Mouse (Mus musculus) T-helper 1 cell (primary cell): ENCODE data around the gene Sf3b3.
"Not testable (repeated sequence)": the region's sequence is repeated elsewhere in the genome, so short reads cannot be mapped to it uniquely, and the experiment has no call there.

Experiments
- in situ Hi-C: fragments of 300-600 bp; cut with MboI, MseI; formaldehyde crosslinking; loops from one replicate; pipeline ENCODE4 v1.15.1; 2025; ENCODE audit warnings: high pct_unique_total_duplicates

Gene Sf3b3

DNA sequence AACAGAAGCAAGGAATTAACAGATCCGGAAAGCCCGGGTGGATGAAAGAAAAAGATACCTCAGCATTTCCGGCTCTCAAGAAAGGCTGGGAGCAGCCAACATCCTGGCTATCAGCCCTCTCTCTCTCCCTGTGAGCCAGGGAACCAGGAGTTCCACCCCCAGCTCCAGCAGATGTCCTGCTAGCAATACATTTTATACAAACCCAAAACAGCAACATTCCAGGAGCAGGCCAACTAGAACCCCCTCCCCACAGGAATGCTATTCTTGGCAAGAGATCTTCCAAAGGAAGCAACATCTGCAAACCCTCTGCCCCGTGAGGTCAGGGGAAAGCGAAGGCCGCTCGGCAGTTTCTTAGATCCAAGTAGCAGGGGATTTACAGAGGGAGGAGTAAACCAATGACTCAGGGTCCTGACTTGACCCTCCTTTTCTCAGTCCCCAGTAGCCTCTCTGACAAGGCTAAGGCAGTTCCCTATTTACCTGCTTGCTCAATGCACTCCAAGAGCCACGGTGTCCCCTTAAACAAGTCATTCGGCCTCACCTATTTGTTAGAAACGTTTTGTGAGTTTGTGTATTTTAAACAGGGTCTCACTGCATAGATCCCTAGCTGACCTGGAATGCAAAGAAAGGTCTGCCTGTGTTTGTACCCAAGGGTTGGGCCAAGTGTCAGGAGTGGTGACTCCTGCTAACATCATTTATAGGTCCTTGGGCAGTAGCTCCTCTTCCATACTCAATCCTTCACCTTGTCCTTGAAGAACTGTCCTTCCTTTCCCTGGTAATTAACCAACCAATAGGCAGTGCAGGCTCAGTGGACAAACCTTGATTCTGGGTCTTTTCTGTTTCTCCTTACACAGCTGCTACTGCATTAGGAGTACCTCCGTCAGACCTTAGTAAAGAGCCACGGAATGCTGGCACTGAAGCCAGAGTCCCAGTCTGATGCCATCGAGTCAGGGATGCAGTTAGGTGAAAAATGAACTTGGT, 37.8 kb downstream of the Sf3b3 start:
- in situ Hi-C loops: loop anchor here (10.0 kb wide), 1 partner anchor 54 kb away; no protein-coding TSS in a partner anchor

DNA sequence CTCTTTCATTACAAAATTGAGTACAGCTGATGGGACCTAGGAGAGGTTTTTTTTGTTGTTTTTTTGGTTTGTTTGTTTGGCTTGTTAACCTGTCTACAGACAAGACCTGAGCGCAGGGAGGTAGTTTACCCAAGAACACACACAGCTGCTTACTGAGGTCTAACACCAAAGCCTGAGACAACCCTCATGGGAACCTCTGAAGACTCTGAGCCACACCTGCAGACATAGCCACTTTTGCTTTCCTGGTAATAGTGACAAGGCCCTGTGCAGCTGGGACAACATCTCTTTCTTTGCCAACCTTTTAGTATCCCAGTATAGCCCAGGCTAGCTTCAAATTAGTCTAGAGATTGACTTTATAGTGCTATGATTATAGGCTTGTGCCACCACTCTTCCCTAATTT, 40.4 kb downstream of the Sf3b3 start:
- in situ Hi-C loops: loop anchor here (10.0 kb wide), 1 partner anchor 51 kb away; no protein-coding TSS in a partner anchor

DNA sequence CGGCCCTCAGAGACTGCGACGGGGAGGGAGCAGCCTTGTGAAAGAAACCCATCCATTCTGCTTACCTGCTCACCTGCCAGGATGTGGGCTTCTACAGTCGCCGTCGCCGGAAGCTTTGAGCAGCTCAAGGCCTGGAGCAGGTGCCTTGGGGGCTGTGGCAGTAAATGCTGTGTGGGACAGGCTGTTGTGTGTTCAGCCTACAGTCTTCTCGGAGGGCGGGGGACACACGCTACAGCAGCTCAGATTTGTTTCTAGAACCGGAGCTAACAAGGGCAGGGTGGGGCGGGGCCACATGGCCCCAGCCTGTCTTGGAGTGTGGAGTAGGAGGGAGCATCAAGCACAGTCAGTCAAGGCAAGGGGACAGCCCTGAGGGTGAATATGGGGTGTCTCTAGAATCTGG, 40.9 kb downstream of the Sf3b3 start, which contains the start of gene Il34:
Gene Il34, minus strand, starts transcription at position 256 of the 400 bp plus-strand sequence.
- in situ Hi-C loops: loop anchor here (10.0 kb wide), 1 partner anchor 51 kb away; no protein-coding TSS in a partner anchor

DNA sequence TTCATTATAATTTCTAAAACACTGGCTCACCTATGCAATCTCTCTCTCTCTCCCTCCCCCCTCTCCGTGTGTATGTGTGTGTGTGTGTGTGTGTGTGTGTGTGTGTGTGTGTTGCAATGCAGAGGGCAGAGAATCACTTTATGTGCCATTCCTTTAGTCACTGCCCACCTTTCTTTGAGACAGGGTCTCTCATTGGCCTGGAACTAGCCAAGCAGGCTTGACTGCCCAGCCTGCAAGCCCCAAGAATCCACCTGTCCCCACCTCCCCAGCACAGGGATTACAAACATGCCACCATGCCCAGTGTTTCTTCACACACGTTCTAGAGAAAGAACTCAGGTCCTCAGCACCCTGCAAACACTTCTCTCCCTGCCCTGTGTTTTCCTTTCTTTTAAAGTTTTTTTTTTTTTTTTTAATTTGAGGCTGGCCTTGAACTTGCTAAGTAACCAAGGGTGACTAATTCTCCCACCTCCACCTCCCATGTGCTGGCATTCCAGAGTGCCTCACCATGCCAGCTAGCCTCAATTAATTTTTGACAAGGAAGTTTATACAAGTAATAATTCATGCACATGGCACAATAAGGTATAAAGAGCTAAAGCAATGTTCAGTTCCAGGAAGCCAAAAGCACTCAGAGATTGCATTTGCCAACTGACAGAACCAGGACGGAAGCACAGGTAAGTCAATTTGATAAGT, 41.6 kb downstream of the Sf3b3 start:
- in situ Hi-C loops: loop anchor here (10.0 kb wide), 1 partner anchor 50 kb away; no protein-coding TSS in a partner anchor

DNA sequence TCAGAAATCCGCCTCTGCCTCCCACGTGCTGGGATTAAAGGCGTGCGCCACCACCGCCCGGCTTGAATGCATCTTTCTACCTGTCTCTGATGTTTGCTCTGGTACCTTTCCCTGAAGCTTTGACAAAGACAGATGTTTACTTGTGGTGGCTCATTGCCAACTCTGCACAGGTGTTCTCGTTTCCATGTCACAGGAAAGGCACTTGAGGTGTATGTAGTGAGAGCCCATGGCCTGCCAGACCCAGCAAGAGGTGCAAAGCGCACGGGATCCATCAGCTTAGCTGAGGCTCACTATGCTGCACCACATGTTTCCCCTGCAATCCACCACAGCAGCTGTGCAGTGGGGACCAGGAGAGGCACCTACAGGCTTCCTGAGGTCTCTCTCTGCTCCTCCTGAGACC, 42.7 kb downstream of the Sf3b3 start:
- in situ Hi-C loops: loop anchor here (10.0 kb wide), 1 partner anchor 49 kb away; no protein-coding TSS in a partner anchor

DNA sequence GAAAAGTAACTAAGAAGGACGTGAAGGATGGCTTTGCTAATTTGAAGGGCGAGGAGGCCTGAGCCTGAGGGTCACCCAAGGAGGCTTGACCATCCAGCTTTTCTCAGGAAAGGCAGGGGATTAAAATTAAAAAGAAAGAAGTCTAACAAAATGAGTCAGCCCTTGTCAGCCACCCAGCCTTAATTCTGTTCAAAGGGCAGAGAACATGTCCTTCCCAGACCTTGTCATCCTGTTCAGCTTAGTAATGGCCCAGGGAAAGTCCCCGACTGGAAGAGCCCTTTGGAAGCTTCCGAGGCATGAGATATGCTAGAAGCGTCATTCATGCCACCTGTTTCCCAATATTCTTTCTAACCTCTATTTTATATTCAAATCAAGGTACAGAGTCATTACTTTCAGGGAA, 43.6 kb downstream of the Sf3b3 start:
- in situ Hi-C loops: loop anchor here (10.0 kb wide), 1 partner anchor 48 kb away; no protein-coding TSS in a partner anchor

DNA sequence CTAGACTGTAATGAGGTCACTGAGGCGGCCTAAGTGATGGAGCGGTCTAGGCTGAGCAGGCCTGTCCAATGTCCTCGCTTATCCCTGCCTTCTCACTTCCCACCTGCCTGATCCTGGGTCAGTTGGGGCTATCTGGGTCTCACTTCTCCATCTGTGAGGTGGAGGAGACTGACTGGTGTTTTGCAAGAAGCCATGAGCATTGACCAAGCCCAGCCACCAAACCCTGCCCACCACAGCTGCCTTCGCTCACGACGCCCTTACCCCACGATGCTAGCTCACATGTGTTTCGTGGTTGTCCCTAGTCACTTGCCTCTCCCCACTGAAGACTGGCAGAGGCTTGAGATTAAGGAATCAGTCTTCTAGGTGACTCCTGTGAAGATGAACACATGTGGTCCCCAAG, 49.5 kb downstream of the Sf3b3 start:
- in situ Hi-C loops: no loop called here

DNA sequence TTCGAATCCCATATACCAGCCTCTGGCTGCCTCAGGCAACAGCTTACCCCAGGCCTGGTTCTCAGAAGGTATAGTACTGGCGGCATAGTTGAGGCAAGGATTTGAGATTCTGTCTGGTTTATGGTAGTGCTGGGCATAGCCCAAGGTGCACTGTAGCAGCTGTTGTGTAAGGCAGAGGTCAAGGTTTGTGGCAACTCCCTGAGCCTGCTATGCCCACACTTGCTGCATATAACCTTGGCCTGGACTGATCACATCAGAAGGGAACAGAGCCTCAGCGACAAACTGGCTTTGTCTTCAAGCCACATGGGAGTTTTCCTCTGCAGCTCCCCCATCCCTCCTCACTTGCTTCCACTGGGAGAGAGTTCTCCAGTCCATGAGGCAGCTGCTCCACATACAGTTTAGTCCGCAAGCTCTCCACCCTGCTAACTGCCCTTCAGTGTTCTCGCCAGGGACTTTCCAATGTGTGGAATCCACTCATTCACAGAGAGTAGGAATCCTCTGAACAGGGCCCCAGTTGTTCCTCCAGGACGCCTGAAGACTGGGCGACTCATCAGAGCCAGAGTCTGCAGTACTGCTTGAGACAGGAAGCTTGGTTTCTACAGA, 52.1 kb downstream of the Sf3b3 start:
- in situ Hi-C loops: no loop called here

DNA sequence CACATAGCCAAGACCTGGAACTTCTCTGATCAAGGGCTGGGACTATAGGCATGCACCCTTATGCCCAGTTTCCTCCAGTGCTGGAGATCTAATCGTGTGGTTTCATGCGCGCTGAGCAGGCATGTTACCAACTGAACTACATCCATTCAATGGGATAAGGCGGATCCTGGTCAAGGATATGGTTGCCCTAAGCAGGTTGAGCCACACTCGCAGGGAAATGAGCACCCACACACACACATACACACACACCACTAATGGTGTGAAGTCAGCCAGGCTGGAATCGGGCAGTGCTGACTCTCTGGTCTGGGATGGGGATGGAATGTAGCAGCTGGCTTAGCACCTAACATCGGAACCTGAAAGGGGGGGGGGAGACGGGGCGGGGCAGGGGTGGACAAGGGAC, 52.7 kb downstream of the Sf3b3 start:
- in situ Hi-C loops: no loop called here

DNA sequence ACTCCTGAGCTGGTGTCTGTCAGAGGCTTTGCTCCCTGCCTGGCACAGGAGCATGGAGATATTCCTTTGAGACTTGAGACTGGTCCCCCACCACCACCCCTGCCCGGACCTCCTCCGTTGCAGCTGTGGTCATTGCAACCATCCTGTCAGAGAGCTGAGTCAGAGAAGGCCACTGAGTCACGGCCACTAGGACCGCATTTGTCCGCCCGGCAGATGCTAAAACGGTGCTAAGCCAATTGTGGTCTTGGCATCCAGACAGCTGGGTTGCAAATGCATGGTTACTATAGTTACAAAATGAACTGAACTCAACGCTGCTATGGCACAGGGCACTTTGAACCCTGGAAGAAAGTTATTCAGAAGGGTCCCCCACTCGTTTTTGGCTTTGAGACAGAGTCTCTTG, 53.1 kb downstream of the Sf3b3 start:
- in situ Hi-C loops: no loop called here

DNA sequence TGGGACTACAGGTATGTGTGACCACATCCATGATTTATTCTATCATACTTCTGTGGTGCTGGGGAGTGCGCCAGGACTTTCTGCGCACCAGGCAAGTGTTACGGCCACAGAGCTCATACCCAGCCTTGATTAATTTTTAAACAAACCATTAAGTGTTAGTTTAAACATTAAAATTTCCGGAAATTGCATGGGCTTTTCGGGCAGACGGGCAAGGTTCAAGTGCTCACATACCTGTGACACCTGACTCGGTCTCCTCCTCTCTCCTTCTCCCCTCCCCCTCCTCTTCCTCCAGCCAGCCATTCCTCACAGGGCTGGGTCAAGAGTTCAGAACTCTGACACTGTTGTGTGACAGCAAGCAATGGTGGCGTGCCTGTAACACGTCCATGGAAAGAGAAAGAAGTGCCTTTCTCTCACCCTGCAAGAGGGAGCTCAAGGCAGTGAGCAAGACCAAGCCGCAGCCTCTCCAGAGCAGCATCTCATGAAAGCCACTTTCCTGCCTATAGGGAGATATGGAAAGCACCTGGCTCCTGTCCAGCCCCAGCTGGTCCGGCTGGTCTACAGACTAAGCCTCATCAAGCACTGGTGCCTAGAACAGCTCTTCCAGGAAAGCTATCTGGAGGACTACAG, 53.9 kb downstream of the Sf3b3 start:
- in situ Hi-C loops: no loop called here

DNA sequence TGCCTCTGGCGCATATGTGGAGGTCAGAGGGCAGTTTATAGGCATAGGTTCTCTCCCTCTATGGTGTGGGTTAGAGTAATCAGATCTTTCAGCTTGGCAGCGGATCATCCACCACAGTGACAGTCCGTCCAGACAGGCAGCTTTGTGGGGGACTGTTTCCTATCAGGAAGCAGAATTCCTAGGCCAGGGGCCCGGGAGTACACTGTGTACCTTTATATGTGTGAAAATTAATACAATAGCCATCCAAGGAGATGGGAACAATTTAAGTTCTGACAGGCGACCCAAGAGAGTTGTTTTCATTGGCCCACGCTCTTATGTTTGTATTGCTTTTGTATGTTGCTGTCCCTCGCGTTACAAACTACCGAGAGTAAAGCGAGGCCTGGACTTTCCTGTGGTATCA, 55.4 kb downstream of the Sf3b3 start:
- in situ Hi-C loops: no loop called here

DNA sequence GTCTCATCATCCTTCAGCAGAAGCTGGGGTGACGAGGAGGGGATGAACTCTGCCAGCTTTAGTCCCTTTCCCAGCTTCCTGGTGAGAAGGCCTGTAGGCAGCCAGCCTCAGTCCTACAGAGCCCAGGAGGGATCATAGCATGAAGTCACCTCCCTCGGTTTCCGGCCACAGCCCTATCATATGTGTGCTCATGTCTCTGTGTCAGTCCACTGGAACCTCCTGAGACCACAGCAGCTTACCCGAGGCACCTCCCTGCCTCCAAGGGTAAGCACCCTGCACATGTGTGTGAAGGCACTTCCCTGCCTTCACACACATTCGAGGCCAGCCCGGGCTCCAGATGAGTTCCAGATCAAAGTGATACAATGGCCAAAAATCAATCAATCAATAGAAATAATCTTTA, 56.3 kb downstream of the Sf3b3 start:
- in situ Hi-C loops: no loop called here

DNA sequence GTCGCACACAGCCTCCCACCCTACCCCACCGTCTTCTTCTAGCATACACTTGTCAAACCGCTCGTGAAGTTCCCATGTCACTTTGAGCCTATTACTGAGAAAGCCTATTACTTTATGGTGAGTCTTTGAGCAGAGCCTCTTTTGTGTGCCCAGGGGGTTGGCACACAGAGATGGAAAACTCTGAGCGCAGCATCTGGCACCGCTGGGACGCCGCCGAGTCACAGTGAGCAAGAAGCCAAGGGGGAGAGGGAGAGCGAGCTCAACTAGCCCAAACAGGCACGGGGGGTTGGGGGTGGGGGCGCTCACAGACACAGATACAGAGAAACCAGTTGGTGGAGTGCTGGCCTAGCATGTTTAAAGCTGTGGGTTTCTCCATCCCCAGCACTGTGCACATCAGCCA, 57.0 kb downstream of the Sf3b3 start:
- in situ Hi-C loops: no loop called here

DNA sequence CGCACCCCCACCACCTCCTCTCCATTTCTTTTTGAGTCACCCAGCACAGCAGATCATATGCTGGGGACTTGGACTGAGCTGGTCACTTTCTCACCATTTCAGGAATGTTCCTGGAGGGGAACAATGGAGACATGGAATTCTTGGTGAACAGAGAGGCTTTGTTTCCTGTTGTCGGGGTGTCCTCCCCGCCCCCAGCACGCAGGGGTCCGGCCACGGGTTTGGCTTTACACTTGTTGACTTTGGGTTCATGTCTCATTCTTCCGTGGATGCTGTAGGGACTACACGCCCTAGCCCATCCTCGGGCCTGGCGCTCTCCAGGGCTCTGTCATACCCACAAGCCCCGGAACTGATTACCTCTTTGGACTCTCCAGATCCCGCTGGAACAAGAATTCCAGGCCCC, 57.6 kb downstream of the Sf3b3 start:
- in situ Hi-C loops: no loop called here

DNA sequence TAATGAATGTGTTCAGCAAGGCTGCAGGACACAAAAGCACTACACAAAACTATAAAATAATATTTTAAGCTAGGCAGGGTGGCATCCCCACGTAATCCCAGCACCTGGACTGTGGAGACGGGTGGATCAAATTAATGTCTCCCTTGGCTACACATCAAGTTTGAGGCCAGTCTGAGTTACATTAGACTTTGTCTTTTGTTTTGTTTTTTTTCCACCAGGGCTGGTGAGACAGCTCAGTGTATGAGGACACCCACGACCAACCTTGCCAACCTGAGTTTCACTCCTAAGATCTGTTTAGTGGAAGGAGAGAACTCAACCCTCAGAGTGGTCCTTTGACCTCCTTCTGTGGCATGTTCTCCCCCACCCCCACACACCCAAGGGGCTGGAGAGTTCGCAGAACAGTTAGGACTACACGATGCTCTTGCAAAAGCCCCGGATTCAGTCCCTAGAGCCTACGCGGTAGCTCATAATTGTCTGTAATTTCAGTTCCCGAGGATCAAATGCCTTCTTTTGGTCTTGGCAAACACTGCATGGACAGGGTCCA, 59.1 kb downstream of the Sf3b3 start:
- in situ Hi-C loops: no loop called here

DNA sequence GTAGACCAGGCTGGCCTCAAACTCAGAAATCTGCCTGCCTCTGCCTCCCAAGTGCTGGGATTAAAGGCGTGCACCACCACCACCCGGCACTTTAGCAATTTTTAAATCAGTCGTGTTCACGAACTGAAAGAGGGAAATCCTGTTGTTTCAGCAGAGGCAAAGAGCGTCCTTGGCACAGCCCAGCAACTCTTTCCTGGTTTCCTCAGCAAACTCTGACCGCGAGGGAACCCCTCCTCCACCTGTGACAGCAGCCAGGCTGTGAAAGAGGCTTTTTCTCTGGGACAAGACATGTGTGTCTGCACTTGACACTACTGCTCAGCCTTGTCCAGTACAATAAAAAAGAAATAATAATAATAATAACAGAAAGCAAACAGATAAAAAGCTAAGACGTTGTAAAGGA, 59.7 kb downstream of the Sf3b3 start:
- in situ Hi-C loops: no loop called here

DNA sequence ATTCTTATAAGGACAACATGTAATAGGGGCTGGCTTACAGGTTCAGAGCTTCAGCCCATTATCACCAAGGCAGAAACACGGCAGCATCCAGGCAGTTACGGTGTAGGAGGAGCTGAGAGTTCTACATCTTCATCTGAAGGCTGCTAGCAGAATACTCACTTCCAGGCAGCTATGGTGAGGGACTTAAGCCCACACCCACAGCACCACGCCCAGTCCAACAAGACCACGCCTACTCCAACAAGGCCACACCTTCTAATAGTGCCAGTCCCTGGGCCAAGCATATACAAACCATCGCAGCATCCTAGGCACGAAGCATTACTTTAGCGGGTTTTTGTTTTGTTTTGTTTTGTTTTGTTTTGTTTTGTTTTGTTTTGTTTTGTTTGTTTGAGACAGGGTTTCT, 60.1 kb downstream of the Sf3b3 start:
- in situ Hi-C loops: not testable (repeated sequence)

DNA sequence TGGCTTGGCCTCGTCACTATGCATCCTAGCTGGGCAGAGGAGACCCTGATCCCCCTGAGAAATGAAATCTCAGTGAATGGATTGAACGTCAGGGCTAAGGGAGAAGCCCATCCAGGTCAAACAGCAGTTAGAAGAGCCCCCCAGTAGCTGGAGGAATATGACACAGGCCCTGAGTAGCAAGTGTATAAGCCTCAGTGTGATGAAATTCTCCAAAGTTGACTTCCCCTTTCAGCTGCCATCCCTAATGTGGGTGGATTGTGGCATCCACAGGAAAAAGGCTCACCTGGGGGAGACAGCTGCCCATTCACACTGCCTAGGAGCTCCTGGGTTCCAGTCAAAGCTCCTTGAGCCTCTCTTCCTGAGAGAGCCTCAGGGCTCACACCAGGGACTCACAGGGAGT, 61.2 kb downstream of the Sf3b3 start:
- in situ Hi-C loops: no loop called here

DNA sequence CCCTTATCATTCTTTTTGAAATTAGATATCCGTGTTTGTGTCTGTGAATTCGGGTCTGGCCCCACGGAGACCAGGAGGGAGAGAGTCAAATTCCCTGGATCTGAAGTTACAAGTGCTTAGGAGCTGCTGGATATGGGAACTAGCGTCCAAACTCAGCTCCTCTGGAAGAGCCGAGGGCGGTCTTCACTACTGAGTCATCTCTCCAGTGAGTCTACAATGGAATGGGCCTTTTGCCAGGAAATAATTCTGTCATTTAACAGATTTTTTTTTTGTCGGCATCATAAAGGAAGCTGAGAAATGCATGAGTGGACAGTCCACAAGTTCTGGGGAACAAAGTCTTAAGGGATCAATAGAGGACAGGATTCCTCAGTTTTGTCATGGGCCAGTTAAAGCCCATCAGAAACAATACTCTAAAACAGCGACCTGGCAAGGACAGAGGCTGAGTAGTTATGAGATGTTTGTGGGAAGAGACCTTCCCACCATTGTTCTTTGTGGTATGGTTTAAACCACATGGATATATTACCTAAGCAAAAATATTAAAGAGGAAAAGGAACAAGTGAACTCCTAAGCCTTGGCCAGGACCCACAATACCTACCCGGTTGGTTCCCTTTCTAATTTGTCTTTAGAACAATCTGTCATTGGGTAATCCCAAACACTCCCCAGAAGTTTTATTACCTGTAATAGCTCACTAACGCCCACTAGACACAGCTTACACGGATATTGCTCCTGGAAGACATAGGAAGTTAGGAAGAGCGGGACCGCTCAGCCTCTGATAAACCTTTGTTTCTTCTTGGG, 66.5 kb downstream of the Sf3b3 start:
- in situ Hi-C loops: no loop called here
